Mouse (Mus musculus): ENCODE measurements around the gene Zfp445.

DNA sequence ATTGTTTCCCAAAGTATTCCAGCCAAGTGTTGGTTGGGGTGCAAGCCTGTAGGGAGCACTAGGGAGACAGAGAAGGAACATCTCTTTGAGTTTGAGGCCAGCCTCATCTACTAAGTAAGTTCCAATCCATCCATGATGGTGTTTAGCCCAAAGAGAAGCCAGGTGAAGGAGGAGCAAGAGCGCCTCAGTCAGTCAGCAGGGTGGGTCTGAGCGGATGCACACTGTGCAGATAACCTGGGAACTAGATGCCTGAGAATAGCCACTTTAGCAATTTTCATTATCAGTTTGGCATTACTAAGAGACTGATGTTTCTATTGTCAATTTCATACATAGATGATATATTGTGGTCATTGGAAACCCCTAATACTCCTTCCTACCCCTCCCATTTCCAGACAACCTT lies 51.0 kb downstream of the Zfp445 start:
- TF ChIP-seq CTCF (IDR thresholded peaks at IDR 0.05), result no peak
- TF ChIP-seq EP300 (IDR thresholded peaks at IDR 0.05), result no peak

All from lung, postnatal 0 days (tissue).